8 mouse cellular contexts compared by ENCODE assay signal in genomic region chr10:119294454-119295149, GRCm38 (mm10). TPM values are rescaled to one million over a fixed set of nuclear protein-coding genes. Genes with fewer than 3 reads are reported as not detected.
DNase-seq lines count a peak whose midpoint lies in the region; ATAC-seq and TF ChIP-seq lines count a peak whose summit lies in the region.

No protein-coding gene starts in this region.

- H3K4me1 ChIP-seq in forebrain, embryonic 14.5 days (ENCODE audit: control insufficient read depth, insufficient read depth, low read length): no peaks in the 10 kb centered on the region
- no peaks in the 10 kb centered on the region for H3K4me1 ChIP-seq in forebrain, embryonic 15.5 days
- no peaks in the 10 kb centered on the region for H3K4me1 ChIP-seq in lung, embryonic 14.5 days (ENCODE audit: insufficient read depth)

- no peak overlapping the region for H3K4me3 ChIP-seq in forebrain, embryonic 14.5 days (ENCODE audit: low read depth, low read length)
- no peak overlapping the region for H3K4me3 ChIP-seq in forebrain, embryonic 15.5 days
- no peak overlapping the region for H3K4me3 ChIP-seq in lung, embryonic 14.5 days (ENCODE audit: low read depth, low read length)

- no peaks in the 10 kb centered on the region for H3K36me3 ChIP-seq in forebrain, embryonic 14.5 days (ENCODE audit: control insufficient read depth, insufficient read depth, low read length)
- no peaks in the 10 kb centered on the region for H3K36me3 ChIP-seq in forebrain, embryonic 15.5 days
- H3K36me3 ChIP-seq in lung, embryonic 14.5 days (ENCODE audit: insufficient read depth): no peaks in the 10 kb centered on the region

- H3K27me3 ChIP-seq in forebrain, embryonic 14.5 days (replicated peaks; ENCODE audit: control insufficient read depth, insufficient read depth, low read length): no peaks in the 10 kb centered on the region
- H3K27me3 ChIP-seq in forebrain, embryonic 15.5 days: no peaks in the 10 kb centered on the region
- H3K27me3 ChIP-seq in lung, embryonic 14.5 days (ENCODE audit: insufficient read depth, low read length): no peaks in the 10 kb centered on the region

- no peak for ATAC-seq in forebrain, embryonic 14.5 days
- ATAC-seq in forebrain, embryonic 15.5 days (replicated peaks): no peak
- ATAC-seq in lung, embryonic 14.5 days (ENCODE audit: insufficient read depth): no peak

- DNase-seq in forebrain, embryonic 14.5 days (ENCODE audit: low spot score): peak; percentile 54
- DNase-seq in urinary bladder, postnatal 25 days (ENCODE audit: low spot score): peak; percentile 12
- DNase-seq in urinary bladder, postnatal 10 days (ENCODE audit: low spot score): no peak
- DNase-seq in embryo, embryonic 10 days (ENCODE audit: low spot score): peak; percentile 78
- DNase-seq in kidney, adult 9 months: peak; percentile 48
- peak; percentile 74 for DNase-seq in lung, embryonic 14.5 days
- DNase-seq in testis, postnatal 10 days (ENCODE audit: low spot score): peak; percentile 55

- WGBS in forebrain, embryonic 14.5 days: 57% methylated on average over 14 of the region's 14 CpGs
- 57% methylated on average over 14 of the region's 14 CpGs for WGBS in forebrain, embryonic 15.5 days
- WGBS in lung, embryonic 14.5 days: 48% methylated on average over 14 of the region's 14 CpGs

- H3K27ac ChIP-seq in forebrain, embryonic 14.5 days (ENCODE audit: low read depth, low read length): no peak overlapping the region
- no peak overlapping the region for H3K27ac ChIP-seq in forebrain, embryonic 15.5 days (replicated peaks)
- no peak overlapping the region for H3K27ac ChIP-seq in lung, embryonic 14.5 days (ENCODE audit: low read depth)

- peak; percentile 56 for TF ChIP-seq CTCF in lung, embryonic 14.5 days (IDR thresholded peaks at IDR 0.05; ENCODE audit: low read depth)

- H3K4me2 ChIP-seq in forebrain, embryonic 14.5 days (ENCODE audit: low read length): no peak overlapping the region
- no peak overlapping the region for H3K4me2 ChIP-seq in forebrain, embryonic 15.5 days (replicated peaks)
- no peak overlapping the region for H3K4me2 ChIP-seq in lung, embryonic 14.5 days

- no peak overlapping the region for H3K9ac ChIP-seq in forebrain, embryonic 14.5 days (ENCODE audit: low read length)
- no peak overlapping the region for H3K9ac ChIP-seq in forebrain, embryonic 15.5 days (replicated peaks)
- H3K9ac ChIP-seq in lung, embryonic 14.5 days: no peak overlapping the region

- no peaks in the 10 kb centered on the region for H3K9me3 ChIP-seq in forebrain, embryonic 14.5 days (replicated peaks; ENCODE audit: control insufficient read depth, low read length)
- no peaks in the 10 kb centered on the region for H3K9me3 ChIP-seq in forebrain, embryonic 15.5 days
- no peaks in the 10 kb centered on the region for H3K9me3 ChIP-seq in lung, embryonic 14.5 days (ENCODE audit: low read depth, low read length)

RNA-seq across cellular contexts. Expression of gene Cand1, which starts 54.7 kb away (rescaled TPM):
- 60.2 and 63.9 TPM in 2 replicates for polyA plus RNA-seq in forebrain, embryonic 14.5 days (2014; fragmentation: Nextera tagmentation; extraction: Ambion mirVana)
- polyA plus RNA-seq in forebrain, embryonic 15.5 days (2015; fragmentation: Nextera tagmentation; extraction: Ambion mirVana): 53.8 and 55.0 TPM in 2 replicates
- 102 and 104 TPM in 2 replicates for polyA plus RNA-seq in lung, embryonic 14.5 days (2014; fragmentation: Nextera tagmentation; extraction: Ambion mirVana)
